Mouse (Mus musculus): ENCODE measurements at regions not wholly inside any gene's neighbourhood (a gene's known extent, or its start where the extent isn't known, plus 50 kb on each side); places are given as distances from the start of the nearest gene placed in this dataset.
"Not testable (repeated sequence)": the region's sequence is repeated elsewhere in the genome, so short reads cannot be mapped to it uniquely, and the experiment has no call there.

DNA sequence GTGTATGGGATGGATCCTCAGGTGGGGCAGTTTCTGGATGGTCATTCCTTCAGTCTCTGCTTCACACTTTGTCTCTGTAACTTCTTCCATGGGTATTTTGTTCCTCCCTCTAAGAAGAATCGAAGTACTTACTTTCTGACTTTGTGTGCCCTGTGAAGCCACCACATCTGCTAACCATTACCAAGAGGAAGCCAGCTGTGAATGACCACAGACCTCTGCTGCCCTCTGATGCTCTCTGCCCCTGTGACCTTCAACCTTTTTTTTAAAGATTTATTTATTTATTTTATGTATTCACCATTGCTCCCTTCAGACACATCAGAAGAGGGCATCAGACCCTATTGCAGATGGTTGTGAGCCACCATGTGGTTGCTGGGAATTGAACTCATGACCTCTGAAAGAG, 475.7 kb upstream of the Gulo start:
- not testable (repeated sequence) for DNase-seq (ENCODE audit: low read depth, low spot score)

DNA sequence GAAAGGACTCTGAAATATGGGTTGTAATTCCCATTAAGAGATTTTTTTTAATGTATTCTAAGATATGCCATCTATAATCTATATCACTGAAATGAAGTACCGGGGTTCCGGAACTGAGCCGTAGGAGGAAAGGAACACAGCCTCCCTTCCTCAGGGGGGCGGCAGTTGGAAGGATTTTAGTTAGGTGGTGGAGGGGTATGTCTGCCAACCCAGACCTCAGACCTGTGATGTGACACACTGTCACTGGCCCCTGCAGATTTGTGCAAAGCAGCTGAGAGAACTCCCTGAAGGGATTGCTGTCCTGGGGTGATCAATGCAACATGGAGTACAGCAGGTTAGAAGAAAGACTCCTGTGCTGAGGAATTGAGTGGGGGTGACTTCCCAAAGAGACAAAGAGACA, 470.2 kb upstream of the Gulo start:
- DNase-seq (ENCODE audit: low read depth, low spot score), result no peak

DNA sequence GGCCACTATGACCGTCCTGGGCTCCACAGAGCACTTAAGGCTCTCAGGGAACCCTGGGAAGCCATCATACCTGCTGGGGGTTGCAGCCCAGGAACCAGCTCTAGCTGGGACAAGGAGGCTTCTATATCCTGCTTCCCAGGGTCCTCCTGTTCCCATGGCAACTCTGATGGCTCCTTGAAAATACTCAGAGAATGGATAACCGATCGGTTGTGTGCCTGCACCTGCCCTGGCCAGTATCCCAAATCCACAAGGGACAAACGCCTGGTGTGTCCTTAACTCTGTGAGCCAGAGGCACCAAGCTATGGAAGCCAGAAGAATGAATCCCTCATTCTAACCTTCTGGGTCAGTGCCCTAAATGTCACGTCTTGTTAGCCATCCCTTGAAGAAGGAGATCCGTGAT, 469.6 kb upstream of the Gulo start:
- DNase-seq (ENCODE audit: low read depth, low spot score), result no peak

DNA sequence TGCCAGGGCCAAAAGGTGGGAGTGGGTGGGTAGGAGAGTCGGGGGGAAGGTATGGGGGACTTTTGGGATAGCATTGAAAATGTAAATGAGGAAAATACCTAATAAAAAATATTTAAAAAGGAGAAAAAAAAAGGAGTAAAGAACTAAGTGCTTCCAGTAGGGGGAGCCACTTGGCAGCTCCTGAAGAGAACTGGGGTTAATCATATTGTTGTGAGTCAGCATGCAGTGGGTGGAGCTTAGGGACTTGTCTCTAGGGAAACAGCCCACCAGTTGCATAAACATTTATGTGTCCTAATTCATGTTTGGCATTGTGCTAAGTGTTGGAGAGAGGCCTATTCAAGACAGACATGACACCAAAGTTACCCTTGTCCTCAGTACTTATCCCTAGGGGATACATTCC, 466.0 kb upstream of the Gulo start:
- no peak for DNase-seq (ENCODE audit: low read depth, low spot score)

DNA sequence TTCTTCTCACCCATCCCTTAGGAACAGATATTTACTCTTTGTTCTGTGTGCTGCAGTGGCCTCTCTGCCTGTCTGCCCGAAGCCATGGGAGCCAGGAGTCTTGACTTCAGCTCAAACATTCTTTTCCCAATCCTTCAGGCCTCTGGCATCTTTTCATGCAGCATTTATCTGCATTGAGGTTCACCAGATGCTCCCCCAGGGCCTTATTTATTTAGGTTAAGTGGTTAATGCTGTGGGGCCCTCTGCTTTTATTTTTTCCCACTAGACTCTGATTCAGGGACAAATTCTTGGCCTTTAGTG, 464.2 kb upstream of the Gulo start:
- DNase-seq (ENCODE audit: low read depth, low spot score), result no peak

DNA sequence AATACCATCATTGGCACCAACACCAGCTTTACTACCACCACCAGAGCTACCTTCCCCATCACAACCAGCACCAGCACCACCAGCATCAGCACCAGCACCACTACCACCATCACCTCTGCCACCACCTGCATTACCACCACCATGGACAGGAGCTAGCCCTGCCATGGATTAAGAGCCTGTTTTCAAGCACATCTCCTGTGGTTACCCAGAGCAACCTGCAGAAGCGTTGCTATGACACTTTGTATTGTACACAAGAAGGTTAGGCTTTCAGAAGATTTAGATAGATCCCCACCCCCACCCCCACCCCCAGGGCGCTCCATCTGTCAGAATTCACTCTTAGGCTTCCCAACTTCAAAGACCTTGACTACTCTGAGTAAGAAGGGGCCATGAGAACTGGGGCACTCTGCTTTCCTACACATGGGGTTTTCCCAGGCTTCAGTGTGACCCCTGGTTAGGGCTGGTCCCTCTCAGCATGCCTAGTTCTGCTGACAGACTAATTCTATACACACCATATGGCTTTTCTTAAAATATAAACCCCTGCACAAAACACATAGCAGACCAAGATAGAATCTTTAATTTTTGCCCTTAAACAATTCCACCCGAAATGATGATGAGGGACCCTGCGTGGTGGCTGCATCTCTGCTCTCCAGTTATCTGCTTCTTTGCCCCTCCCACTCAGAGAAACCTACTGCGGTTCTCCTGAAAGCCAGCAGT, 463.7 kb upstream of the Gulo start:
- DNase-seq (ENCODE audit: low read depth, low spot score), result no peak

DNA sequence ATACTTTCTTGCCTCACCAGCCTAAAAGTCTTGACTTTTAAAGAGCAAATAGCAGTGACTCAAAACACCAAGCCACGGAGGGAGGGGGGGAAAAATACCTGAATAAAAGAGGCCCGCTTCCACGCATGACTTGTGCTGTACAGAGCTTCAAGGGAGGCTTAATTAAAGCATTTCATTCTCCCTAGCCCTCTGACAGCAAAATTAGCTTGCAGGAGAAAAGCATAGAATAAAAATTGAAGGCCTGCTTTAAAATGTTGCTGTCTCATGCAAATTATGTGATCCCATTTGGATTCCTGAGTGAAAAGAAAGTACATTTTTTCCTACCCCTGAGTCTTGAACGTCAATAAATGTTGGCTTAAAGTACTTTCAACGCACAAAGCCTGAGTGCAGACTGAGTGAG, 453.1 kb upstream of the Gulo start:
- DNase-seq (ENCODE audit: low read depth, low spot score), result no peak

DNA sequence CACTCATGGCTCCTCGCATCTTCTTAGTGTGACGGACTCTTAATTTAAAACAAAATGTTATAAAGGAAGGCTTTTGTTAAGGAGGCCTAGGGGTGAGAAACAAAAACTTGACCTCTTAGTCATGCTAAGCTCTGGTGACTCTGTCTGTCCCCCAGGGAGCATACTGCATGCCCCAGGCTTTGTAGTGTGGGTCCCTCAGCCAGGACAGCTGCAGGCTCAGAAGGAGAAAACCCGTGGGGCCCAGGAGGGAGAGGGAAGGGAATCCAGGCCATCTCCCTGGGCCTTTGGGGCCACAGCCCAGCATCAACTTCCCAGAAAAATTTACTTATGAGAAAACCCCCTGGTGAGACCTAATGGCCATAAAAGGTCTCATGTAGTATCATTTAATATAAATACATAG, 451.8 kb upstream of the Gulo start:
- no peak for DNase-seq (ENCODE audit: low read depth, low spot score)

DNA sequence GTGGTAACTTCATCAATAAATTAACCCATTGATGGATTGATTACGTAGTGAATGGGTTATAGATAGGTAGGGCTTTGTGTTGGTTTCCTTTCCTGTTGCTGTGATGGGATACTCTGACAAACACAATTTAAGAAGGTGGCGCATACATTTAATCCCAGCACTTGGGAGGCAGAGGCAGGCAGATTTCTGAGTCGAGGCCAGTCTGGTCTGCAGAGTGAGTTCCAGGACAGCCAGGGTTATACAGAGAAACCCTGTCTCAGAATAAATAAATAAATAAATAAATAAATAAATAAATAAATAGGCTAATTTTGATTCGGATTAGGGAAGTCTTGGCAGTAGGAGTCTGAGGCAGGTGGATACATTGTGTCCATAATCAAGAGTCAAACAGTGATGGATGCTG, 449.7 kb upstream of the Gulo start:
- no peak for DNase-seq (ENCODE audit: low read depth, low spot score)

DNA sequence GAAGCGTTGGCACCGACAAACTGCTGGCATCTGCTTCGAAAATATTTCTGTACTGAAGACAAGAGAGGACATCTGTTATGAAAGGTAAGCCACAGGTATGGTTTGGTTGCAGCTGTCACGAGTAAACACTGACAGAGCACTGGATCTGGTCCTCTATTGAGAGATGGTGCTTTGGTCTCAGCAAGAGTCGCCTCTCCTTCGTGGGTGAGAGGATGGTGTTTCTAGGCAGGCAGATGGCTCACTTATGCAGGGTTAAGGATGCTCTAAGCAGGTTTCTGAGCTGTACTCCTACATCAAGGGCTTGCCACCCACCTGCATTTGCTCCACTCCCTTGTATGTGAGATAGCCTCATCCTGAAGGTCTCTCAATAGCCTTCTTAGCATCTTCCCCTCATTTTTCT, 448.3 kb upstream of the Gulo start:
- DNase-seq (ENCODE audit: low read depth, low spot score), result no peak

DNA sequence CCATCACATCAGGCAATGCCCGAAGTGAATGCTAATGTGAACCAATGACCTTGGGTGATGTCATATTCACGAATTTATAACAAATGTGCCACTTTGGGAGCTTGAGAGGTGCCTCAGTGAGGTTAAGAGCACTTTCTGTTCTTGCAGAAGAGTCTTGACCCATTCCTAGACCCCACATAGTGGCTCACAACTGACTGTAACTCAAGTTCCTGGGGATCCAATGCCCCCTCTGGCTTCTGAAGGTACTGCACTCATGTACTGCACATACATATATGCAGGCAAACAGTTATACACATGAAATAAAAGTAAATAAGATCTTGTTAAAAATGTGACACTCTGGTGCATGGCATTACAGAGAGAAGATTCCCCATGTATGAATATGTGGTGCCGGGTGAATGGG, 443.8 kb upstream of the Gulo start:
- no peak for DNase-seq (ENCODE audit: low read depth, low spot score)

DNA sequence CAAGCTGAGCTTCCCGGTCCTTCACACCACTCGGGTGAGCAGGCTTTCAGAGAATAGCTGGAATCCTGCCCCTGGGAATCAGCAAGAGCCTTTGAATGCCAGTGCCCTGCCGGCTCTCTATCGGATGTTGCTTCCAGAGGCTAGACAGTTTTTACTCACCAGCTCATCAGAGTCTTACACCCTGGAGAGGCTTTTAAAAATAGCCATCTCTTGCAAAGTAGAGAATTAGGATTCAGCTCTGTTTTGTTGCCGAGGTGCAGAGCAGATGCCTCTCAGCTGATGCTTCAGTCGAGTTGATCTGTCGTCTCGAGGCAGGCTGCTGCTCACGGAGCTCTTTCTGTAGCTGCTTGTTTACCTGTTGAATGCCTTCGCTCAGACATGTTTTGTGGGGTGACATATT, 441.3 kb upstream of the Gulo start:
- no peak for DNase-seq (ENCODE audit: low read depth, low spot score)

DNA sequence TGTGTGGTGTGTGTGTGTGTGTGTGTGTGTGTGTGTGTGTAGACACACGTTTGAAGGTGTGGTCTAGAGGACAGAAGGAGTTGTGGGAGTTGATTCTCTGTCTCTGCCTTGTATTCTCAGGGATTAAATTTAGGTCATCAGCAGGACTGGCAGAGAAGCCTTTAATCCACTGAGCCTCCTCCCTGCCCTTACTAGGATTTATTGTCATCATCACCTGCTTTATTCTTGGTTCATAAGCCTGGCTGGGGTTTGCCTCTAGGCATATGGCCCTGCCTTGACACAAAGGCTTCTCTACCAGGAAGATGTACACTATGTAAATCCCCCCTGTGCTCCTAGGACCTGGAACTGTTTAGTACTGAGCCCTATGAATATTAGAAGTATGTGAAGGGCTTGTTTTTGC, 433.6 kb upstream of the Gulo start:
- no peak for DNase-seq (ENCODE audit: low read depth, low spot score)

DNA sequence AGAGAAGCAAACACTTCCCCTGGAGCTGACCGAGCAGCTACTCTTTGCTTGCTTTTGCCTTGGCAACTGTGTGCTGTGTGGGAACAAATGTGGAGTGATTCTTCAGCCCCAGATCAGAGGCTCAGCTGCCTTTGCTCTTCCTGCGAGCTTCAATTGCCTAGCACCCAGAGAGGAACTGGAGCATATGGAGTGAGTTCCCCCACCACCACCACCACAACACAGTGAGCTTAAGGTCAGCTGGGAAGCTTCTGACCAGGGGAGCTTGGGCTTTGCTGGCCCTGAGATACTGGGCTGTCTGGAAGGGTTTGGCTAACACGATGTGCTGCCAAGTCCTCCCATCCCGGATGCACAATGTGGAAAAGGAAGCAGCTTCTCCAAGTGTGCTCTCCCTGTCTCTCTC, 432.8 kb upstream of the Gulo start:
- DNase-seq (ENCODE audit: low read depth, low spot score), result no peak

DNA sequence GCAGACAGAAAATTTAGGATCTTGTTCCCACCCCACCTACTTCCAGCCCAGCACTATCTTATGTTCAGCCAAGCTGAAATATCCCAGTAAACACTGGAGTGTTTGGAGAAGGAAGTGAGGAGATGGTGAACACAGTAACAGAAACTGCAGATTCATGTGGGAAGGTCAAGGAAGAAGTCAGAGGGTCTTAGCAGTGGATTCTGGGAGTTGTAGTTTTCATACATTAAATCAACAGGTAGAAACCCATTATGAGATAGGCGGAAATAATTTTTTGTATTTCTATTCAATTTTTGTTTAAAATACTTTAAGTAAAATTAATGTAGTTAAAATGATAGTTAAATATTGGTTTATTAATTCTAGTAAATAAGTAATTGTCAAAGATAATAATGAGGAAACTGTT, 429.6 kb upstream of the Gulo start:
- no peak for DNase-seq (ENCODE audit: low read depth, low spot score)

DNA sequence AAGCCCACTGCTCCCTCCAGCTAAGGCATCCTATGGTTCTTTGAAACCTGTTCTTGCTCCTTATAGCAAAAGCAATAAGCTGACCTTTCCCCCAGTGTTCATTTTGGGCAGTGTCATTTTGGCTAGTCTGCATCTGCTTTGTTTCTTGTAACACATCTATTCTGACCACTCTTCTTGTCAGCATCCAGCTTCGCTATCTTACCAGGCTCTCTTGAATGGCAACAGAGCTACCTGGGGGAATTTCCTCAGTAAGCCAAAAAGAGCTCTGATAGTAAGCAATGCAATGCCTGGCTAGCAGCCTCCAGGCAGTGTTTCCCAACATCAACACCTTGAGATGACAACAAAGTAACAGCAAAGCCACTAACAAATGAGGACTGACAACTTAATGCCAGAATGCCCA, 429.0 kb upstream of the Gulo start:
- DNase-seq (ENCODE audit: low read depth, low spot score), result no peak

DNA sequence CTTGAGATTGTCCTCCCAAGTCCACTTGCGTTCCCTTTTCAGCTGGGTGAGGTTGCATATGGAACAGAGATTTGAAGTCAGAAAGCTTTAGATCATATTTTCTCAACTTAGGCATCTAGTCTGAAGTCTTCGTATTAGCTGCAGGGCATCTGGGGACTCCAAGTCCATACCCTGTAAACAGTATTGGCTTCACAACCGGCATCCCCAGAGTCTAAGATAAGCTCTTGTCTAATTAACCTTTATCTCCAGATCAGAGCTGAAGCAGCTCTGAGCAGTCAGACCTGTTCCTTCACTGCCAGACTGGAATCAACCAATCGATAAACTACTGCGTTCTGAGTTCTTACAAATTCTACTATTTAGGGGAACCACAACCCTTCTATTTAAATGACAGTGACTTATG, 422.6 kb upstream of the Gulo start:
- DNase-seq (ENCODE audit: low read depth, low spot score), result no peak

DNA sequence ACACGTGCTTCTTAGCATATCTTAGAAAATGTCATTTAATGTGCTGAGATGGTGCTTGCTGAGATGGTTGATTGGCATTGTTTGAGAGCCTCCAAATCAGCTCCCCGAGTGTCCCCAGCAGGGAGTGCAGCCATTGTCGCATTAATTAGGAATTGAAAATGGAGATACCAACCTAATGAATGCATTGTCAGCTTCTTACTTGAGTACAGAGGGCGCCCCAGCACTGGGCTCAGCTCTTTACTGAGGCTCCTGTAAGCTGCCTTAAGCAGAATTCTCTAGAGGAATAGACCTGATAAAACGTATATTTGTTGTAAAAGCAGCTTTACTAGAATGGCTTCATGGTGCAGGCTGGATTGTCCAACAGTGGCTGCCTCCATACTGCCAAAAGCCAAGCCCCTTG, 415.1 kb upstream of the Gulo start:
- no peak for DNase-seq (ENCODE audit: low read depth, low spot score)
